Mouse (Mus musculus): Measurements from ENCODE around the gene Wdr64.

Wdr64 gene

GRCm38 (mm10) chr1:175725771-175726170 lies 27.4 kb downstream of the Wdr64 start:
- DNase-seq (ENCODE audit: low spot score in 2 of 2), result no peak

- no peak for DNase-seq (ENCODE audit: low spot score in 2 of 2)
Observed at GRCm38 (mm10) chr1:175754576-175755364, 56.4 kb downstream of the Wdr64 start.

GRCm38 (mm10) chr1:175794668-175795067 lies 96.3 kb downstream of the Wdr64 start:
- DNase-seq (ENCODE audit: low spot score in 2 of 2), result no peak

- DNase-seq (ENCODE audit: low spot score in 2 of 2), result no peak
Observed at GRCm38 (mm10) chr1:175808356-175808755, 110.0 kb downstream of the Wdr64 start.

GRCm38 (mm10) chr1:175811625-175812024 lies 113.2 kb downstream of the Wdr64 start:
- no peak for DNase-seq (ENCODE audit: low spot score in 2 of 2)

- DNase-seq (ENCODE audit: low spot score in 2 of 2), result no peak
Observed at GRCm38 (mm10) chr1:175823815-175824438, 125.5 kb downstream of the Wdr64 start.

GRCm38 (mm10) chr1:175828539-175828938 lies 130.1 kb downstream of the Wdr64 start:
- DNase-seq (ENCODE audit: low spot score in 2 of 2), result no peak

- DNase-seq (ENCODE audit: low spot score in 2 of 2), result no peak
Observed at GRCm38 (mm10) chr1:175829220-175829619, 130.8 kb downstream of the Wdr64 start.

- DNase-seq (ENCODE audit: low spot score in 2 of 2), result no peak
Observed at GRCm38 (mm10) chr1:175855515-175855914, 157.1 kb downstream of the Wdr64 start.
